Mouse (Mus musculus): ENCODE measurements around the gene Kpna6.
A peak's percentile ranks its signal among the peaks of the same experiment; 100 is the strongest.

Kpna6 gene

GRCm38 (mm10) chr4:129648656-129649055 lies 23.9 kb downstream of the Kpna6 start:
- DNase-seq (ENCODE audit: low spot score): no peak

- no peak for DNase-seq (ENCODE audit: low spot score)
Measured at GRCm38 (mm10) chr4:129645204-129645603, 27.4 kb downstream of the Kpna6 start.

- no peak for DNase-seq (ENCODE audit: low spot score)
Measured at GRCm38 (mm10) chr4:129641756-129642155, 30.8 kb downstream of the Kpna6 start.

GRCm38 (mm10) chr4:129640638-129641467 lies 31.7 kb downstream of the Kpna6 start, which contains the start of gene Txlna:
TSS of gene Txlna (minus strand) at chr4:129641065.
- DNase-seq (ENCODE audit: low spot score): peak; percentile 82

GRCm38 (mm10) chr4:129640101-129640637 lies 32.4 kb downstream of the Kpna6 start:
- DNase-seq (ENCODE audit: low spot score): peak; percentile 34

GRCm38 (mm10) chr4:129639221-129639620 lies 33.3 kb downstream of the Kpna6 start:
- DNase-seq (ENCODE audit: low spot score): no peak

- DNase-seq (ENCODE audit: low spot score): no peak
Measured at GRCm38 (mm10) chr4:129633852-129634251, 38.7 kb downstream of the Kpna6 start.

GRCm38 (mm10) chr4:129631867-129632266 lies 40.7 kb downstream of the Kpna6 start:
- no peak for DNase-seq (ENCODE audit: low spot score)

- no peak for DNase-seq (ENCODE audit: low spot score)
Measured at GRCm38 (mm10) chr4:129630944-129631343, 41.6 kb downstream of the Kpna6 start.

GRCm38 (mm10) chr4:129626035-129626434 lies 46.5 kb downstream of the Kpna6 start:
- DNase-seq (ENCODE audit: low spot score): no peak

- DNase-seq (ENCODE audit: low spot score): no peak
Measured at GRCm38 (mm10) chr4:129625496-129625895, 47.1 kb downstream of the Kpna6 start.

GRCm38 (mm10) chr4:129625029-129625370 lies 47.6 kb downstream of the Kpna6 start:
- DNase-seq (ENCODE audit: low spot score): no peak

GRCm38 (mm10) chr4:129624281-129625028 lies 48.1 kb downstream of the Kpna6 start:
- DNase-seq (ENCODE audit: low spot score): no peak

- no peak for DNase-seq (ENCODE audit: low spot score)
Measured at GRCm38 (mm10) chr4:129623681-129624091, 48.9 kb downstream of the Kpna6 start, which contains the start of gene Ccdc28b. TSS of gene Ccdc28b (minus strand) at chr4:129623947.

GRCm38 (mm10) chr4:129622803-129623535 lies 49.6 kb downstream of the Kpna6 start:
- DNase-seq (ENCODE audit: low spot score): no peak

- DNase-seq (ENCODE audit: low spot score): no peak
Measured at GRCm38 (mm10) chr4:129622120-129622802, 50.3 kb downstream of the Kpna6 start.

- no peak for DNase-seq (ENCODE audit: low spot score)
Measured at GRCm38 (mm10) chr4:129621283-129621841, 51.2 kb downstream of the Kpna6 start.

GRCm38 (mm10) chr4:129620419-129621282 lies 51.9 kb downstream of the Kpna6 start:
- DNase-seq (ENCODE audit: low spot score): no peak

GRCm38 (mm10) chr4:129618786-129619691 lies 53.5 kb downstream of the Kpna6 start, which contains the start of gene Iqcc:
TSS of gene Iqcc (minus strand) at chr4:129619099.
- DNase-seq (ENCODE audit: low spot score): peak; percentile 88
